Mouse (Mus musculus) lung, adult 2 months (tissue): ENCODE results near the gene Thbs2.

Source experiments
- CTCF ChIP-seq: fragments of 200-500 bp; IDR thresholded peaks from 2 replicates; pipeline ENCODE4 v1.5.1; 2011; ENCODE audit warnings: mild to moderate bottlenecking, low read length, control low read depth; ENCODE audit not compliant: insufficient read depth
- POLR2A ChIP-seq: fragments of 200-500 bp; IDR thresholded peaks from 2 replicates; pipeline ENCODE4 v1.6.1; 2011; ENCODE audit warnings: low read depth, mild to moderate bottlenecking, control low read depth, low read length, borderline replicate concordance; ENCODE audit errors: extremely low read depth

DNA sequence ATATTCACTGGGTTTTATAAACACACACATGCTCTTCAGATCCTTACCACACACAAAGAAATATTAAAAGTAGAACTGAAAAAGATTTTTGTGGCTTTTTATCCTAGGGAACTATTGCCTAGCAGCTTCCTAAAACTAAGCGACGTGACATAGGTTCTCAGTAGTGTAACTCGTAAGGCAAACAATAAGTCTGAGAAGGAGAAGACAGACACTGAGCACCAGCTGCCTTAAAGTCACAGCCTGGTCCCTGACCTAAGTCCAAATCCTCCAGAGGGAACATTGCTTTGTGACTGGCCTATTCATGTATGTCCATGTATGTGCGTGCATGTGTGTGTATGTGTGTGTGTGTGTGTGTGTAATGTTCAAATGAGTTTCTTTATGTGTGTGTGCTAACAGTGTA lies 40.3 kb upstream of the Thbs2 start:
- TF ChIP-seq CTCF, result no peak
- TF ChIP-seq POLR2A, result no peak
